Mouse (Mus musculus) cerebellum, adult 2 months (tissue): ENCODE data around the gene Mag.

Experiments
- CTCF ChIP-seq: fragments of 200-500 bp; IDR thresholded peaks from 2 replicates; pipeline ENCODE4 v1.5.1; 2011; ENCODE audit warnings: low read depth, mild to moderate bottlenecking, control low read depth, low read length, moderate library complexity, borderline replicate concordance; ENCODE audit not compliant: insufficient read depth
- POLR2A ChIP-seq: fragments of 200-500 bp; IDR thresholded peaks from 2 replicates; pipeline ENCODE4 v1.6.1; 2011; ENCODE audit warnings: low read length, control low read depth, borderline replicate concordance; ENCODE audit not compliant: insufficient read depth

DNA sequence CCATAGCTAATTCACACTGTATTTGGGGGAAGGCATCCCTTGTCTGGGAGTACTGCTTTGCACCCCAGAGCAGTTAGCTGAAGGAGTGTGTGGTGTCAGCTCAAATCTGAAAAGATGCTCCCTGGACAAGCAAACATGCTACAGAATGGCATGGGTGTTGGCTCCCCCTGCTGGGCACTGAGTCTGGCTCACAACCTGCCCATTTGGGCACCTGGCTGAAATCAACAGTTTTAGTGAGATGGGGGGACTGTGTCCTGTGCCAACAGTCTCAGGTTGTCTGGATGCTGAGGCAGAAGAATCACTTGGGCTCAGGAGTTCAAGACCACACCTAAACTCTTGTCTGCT lies 55.4 kb downstream of the Mag start:
- peak; percentile 62 for TF ChIP-seq CTCF
- TF ChIP-seq POLR2A = no peak
